Mouse (Mus musculus) limb, embryonic 12.5 days (tissue): ENCODE results near the gene Gm3646. TPM values are rescaled to one million over a fixed set of nuclear protein-coding genes. Genes with fewer than 3 reads are reported as not detected.

ENCODE experiments used
- ATAC-seq: fragments of 200-750 bp; cut with Nextera tagmentation; 2 replicates; pipeline ENCODE4 v1.8.0; 2017; ENCODE audit warnings: low read depth, moderate TSS enrichment; ENCODE audit not compliant: insufficient number of reproducible peaks, insufficient read depth, low FRiP score, low TSS enrichment
- H3K27ac ChIP-seq: fragments of 300-500 bp; sonication (generic); 2 replicates; pipeline ENCODE4 v1.5.1; 2016; ENCODE audit warnings: mild to moderate bottlenecking, moderate library complexity
- H3K27me3 ChIP-seq: fragments of 300-500 bp; sonication (generic); 2 replicates; pipeline ENCODE4 v1.6.1; 2016; ENCODE audit warnings: mild to moderate bottlenecking, moderate library complexity
- H3K36me3 ChIP-seq: fragments of 300-500 bp; sonication (generic); 2 replicates; pipeline ENCODE4 v1.6.1; 2016; ENCODE audit warnings: mild to moderate bottlenecking, moderate library complexity
- H3K4me1 ChIP-seq: fragments of 300-500 bp; sonication (generic); replicated peaks from 2 replicates; pipeline ENCODE4 v1.6.1; 2016
- H3K4me2 ChIP-seq: fragments of 300-500 bp; sonication (generic); 2 replicates; pipeline ENCODE4 v1.6.1; 2016; ENCODE audit warnings: mild to moderate bottlenecking, moderate library complexity
- H3K4me3 ChIP-seq: fragments of 300-500 bp; sonication (generic); replicated peaks from 2 replicates; pipeline ENCODE4 v1.5.1; 2016; ENCODE audit warnings: mild to moderate bottlenecking
- H3K9ac ChIP-seq: fragments of 300-500 bp; sonication (generic); replicated peaks from 2 replicates; pipeline ENCODE4 v1.6.1; 2016; ENCODE audit warnings: mild to moderate bottlenecking, moderate library complexity
- H3K9me3 ChIP-seq: fragments of 300-500 bp; sonication (generic); 2 replicates; pipeline ENCODE4 v1.6.1; 2016; ENCODE audit warnings: mild to moderate bottlenecking, moderate library complexity
- WGBS: fragments of 180-500 bp; shearing (Covaris S2); methylation state at CpG from one replicate; pipeline ENCODE4 v1.1.7; 2016; 5-methylcytosine and 5-hydroxymethylcytosine counted together
- polyA plus RNA-seq: library from polyadenylated mRNA; unstranded; fragments of >200 nt; fragmentation: Nextera tagmentation; extraction: Ambion mirVana; gene quantifications from 2 replicates; pipeline ENCODE4 v1.2.1, GENCODE M21; 2016

Gm3646 gene
- polyA plus RNA-seq, 1 experiment from 2014 or later, result not detected

DNA sequence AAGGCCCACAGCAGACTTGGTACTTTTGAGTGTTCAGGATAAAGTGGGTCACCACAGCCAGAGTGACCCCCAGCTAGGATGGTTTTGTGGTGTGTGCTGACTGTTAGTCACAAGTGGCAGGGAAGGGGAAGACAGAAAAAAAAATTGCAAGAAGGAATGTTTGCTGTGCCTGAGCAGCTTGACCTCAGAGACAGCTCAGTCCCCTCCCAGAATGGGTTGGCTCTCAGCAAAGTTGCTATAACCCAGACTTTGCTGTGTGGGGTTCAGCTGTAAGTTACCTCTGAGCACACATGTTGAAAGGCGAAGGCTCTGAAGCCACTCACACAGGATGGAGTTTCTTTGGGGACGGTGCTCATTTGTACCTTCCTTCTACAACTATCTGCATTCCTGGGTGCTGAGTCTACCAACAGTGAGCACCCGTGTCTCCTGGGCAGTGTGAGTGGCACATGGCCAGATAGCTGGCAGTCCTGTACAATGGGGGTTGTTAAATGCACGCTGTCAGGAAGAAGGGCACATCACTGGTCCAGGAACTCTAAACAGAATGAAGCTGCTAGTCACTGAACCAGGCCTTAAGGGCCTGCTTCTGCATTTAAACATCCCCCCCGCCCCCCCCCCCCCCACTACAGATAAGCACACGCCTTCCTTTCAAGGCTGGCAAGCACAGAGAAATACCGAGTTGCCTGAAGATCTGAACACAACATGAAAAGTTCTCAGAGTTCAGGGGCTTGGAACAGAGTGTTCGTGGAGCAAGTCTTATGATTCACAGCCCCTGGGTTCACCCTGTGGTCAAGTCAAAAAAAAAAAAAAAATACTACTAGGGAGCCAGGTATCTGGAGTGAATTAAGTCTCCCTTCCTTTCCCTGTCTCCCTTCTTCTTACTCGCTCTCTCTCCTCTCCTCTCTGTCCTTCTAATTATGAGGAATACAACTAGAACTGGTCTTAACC is 45.6 kb downstream of the Gm3646 start:
- Histone ChIP-seq H3K4me3 (no peak overlapping the region), H3K27me3 (no peaks in the 10 kb centered on the region), H3K4me1 (peaks cover 37% of the 10 kb centered on the region), H3K4me2 (no peak overlapping the region), H3K27ac (no peak overlapping the region), H3K36me3 (no peaks in the 10 kb centered on the region), H3K9ac (no peak overlapping the region), H3K9me3 (no peaks in the 10 kb centered on the region)
- 48% methylated on average over 9 of the region's 9 CpGs for WGBS
- ATAC-seq, result no peak

GRCm38 (mm10) chr1:39758244-39758643 is 46.9 kb downstream of the Gm3646 start:
- no peak overlapping the region for H3K9ac ChIP-seq
- no peak for ATAC-seq
- WGBS, result 83% methylated on average over 9 of the region's 9 CpGs

DNA sequence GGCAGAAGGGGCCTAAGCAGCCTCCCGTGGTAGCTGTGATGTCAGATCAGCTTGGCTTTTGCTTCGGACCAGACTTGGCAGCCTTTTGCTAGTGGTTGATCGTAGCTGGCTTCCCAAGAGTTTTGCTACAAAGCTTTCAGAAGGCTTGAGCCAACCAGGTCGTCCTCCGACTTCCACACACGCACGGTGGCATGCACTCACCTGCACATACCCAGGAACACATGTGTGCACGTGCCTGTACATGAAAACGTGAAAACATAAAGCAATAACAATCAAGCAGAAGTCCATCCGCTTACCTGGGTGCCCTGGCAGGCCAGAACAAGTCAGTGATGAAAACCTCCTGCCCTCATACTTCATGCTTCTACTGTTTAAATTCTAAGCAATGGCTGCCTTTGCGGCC is 48.2 kb downstream of the Gm3646 start:
- Histone ChIP-seq H3K4me3 (no peak overlapping the region), H3K36me3 (no peaks in the 10 kb centered on the region), H3K27me3 (no peaks in the 10 kb centered on the region), H3K4me2 (no peak overlapping the region), H3K9me3 (no peaks in the 10 kb centered on the region), H3K9ac (no peak overlapping the region), H3K27ac (no peak overlapping the region), H3K4me1 (peaks cover 32% of the 10 kb centered on the region)
- WGBS, result 83% methylated on average over 11 of the region's 11 CpGs
- ATAC-seq, result no peak

More at GRCm38 (mm10) chr1:39758244-39758643, 46.9 kb downstream of the Gm3646 start:
- Histone ChIP-seq H3K27me3 (no peaks in the 10 kb centered on the region), H3K4me1 (peaks cover 38% of the 10 kb centered on the region), H3K4me3 (no peak overlapping the region), H3K27ac (no peak overlapping the region), H3K4me2 (no peak overlapping the region), H3K9me3 (no peaks in the 10 kb centered on the region), H3K36me3 (no peaks in the 10 kb centered on the region)

DNA sequence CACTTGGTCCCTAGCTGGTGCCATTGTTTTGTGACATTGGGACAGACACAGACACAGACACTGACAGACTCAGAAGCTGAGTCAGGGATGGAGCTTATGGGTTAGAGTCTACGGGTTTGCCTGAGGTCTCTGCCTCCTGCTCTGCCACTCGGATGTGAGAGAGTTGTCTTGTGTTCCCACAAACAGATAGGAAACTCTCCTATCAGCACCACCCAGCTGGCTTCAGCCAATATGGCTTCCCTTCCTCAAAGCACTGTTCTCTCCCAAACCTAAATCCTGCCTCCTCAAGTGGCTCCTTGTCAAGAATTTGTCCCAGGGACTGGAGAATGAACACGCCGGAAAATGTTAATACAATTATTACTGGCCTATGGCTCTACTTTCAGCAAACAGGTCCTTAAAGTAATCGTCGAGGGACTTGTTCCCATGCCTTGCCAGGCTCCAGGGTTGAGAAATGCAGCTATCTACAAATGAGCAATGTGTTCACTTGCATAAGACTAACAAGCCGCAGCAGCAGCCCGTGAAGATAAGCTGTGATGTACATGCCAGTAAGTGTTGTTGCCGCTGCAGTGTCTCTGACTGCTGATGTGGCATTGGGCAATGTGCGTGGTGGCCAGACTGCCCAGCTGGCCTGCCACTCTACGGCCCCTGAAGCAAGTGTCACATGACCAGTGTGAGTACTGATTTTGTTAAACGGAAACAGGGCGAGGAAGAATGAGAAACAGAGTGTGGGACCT is 50.7 kb downstream of the Gm3646 start:
- Histone ChIP-seq H3K4me3 (no peak overlapping the region), H3K4me1 (peaks cover 20% of the 10 kb centered on the region), H3K27me3 (no peaks in the 10 kb centered on the region), H3K36me3 (no peaks in the 10 kb centered on the region), H3K27ac (peak overlapping the region; percentile 20; the same call in 1 of the 2 replicates), H3K4me2 (no peak overlapping the region), H3K9ac (no peak overlapping the region), H3K9me3 (no peaks in the 10 kb centered on the region)
- ATAC-seq, result no peak
- 74% methylated on average over 13 of the region's 13 CpGs for WGBS

Other genes with a start within 250 kb of the Gm3646 start
- 36.4 and 39.4 TPM in 2 replicates for gene Rnf149, start 227.9 kb downstream of the Gm3646 start, polyA plus RNA-seq
- gene Creg2, start 153.9 kb downstream of the Gm3646 start, polyA plus RNA-seq, result 0.15 and 0.23 TPM in 2 replicates
- gene Rfx8, start 84.3 kb downstream of the Gm3646 start, polyA plus RNA-seq, result 1.5 and 1.7 TPM in 2 replicates
- gene Map4k4, start 95.6 kb upstream of the Gm3646 start, polyA plus RNA-seq, result 62.1 and 62.6 TPM in 2 replicates